Mouse (Mus musculus) neural tube, embryonic 13.5 days (tissue): ENCODE results near the gene Brpf3. TPM values are rescaled to one million over a fixed set of nuclear protein-coding genes. Genes with fewer than 3 reads are reported as not detected.

ENCODE experiments used
- ATAC-seq: fragments of 200-750 bp; cut with Nextera tagmentation; 2 replicates; pipeline ENCODE4 v1.8.0; 2017; ENCODE audit warnings: low read depth, mild to moderate bottlenecking, moderate TSS enrichment, moderate library complexity
- H3K27ac ChIP-seq: fragments of 300-500 bp; sonication (generic); replicated peaks from 2 replicates; pipeline ENCODE4 v1.5.1; 2015; ENCODE audit warnings: moderate library complexity, mild to moderate bottlenecking, inconsistent platforms
- H3K27me3 ChIP-seq: fragments of 300-500 bp; sonication (generic); 2 replicates; pipeline ENCODE4 v1.6.1; 2015; ENCODE audit warnings: mild to moderate bottlenecking, inconsistent platforms
- H3K36me3 ChIP-seq: fragments of 300-500 bp; sonication (generic); 2 replicates; pipeline ENCODE4 v1.6.1; 2015; ENCODE audit warnings: mild to moderate bottlenecking, inconsistent platforms
- H3K4me1 ChIP-seq: fragments of 300-500 bp; sonication (generic); replicated peaks from 2 replicates; pipeline ENCODE4 v1.6.1; 2015; ENCODE audit warnings: inconsistent platforms
- H3K4me2 ChIP-seq: fragments of 300-500 bp; sonication (generic); 2 replicates; pipeline ENCODE4 v1.6.1; 2015; ENCODE audit warnings: inconsistent platforms, mild to moderate bottlenecking, moderate library complexity
- H3K4me3 ChIP-seq: fragments of 300-500 bp; sonication (generic); 2 replicates; pipeline ENCODE4 v1.5.1; 2015; ENCODE audit warnings: mild to moderate bottlenecking, inconsistent platforms
- H3K9ac ChIP-seq: fragments of 300-500 bp; sonication (generic); 2 replicates; pipeline ENCODE4 v1.6.1; 2015; ENCODE audit warnings: moderate library complexity, mild to moderate bottlenecking, inconsistent platforms
- H3K9me3 ChIP-seq: fragments of 300-500 bp; sonication (generic); 2 replicates; pipeline ENCODE4 v1.6.1; 2016; ENCODE audit warnings: inconsistent platforms
- WGBS: fragments of 180-500 bp; shearing (Covaris S2); methylation state at CpG from one replicate; pipeline ENCODE4 v1.1.7; 2015; 5-methylcytosine and 5-hydroxymethylcytosine counted together
- polyA plus RNA-seq: library from polyadenylated mRNA; unstranded; fragments of >200 nt; fragmentation: Nextera tagmentation; extraction: Ambion mirVana; gene quantifications from 2 replicates; pipeline ENCODE4 v1.2.1, GENCODE M21; 2015

The Brpf3 gene
- polyA plus RNA-seq, 1 experiment from 2014 or later = 7.1 TPM

GRCm38 (mm10) chr17:28883941-28884516, 83.1 kb downstream of the Brpf3 start:
- Histone ChIP-seq H3K27me3 (peaks cover 8% of the 10 kb centered on the region), H3K36me3 (no peaks in the 10 kb centered on the region), H3K4me3 (no peak overlapping the region), H3K4me1 (peaks cover 4% of the 10 kb centered on the region), H3K9ac (no peak overlapping the region), H3K27ac (no peak overlapping the region), H3K9me3 (no peaks in the 10 kb centered on the region; the same call in 1 of the 2 replicates), H3K4me2 (no peak overlapping the region)
- 73% methylated on average over 10 of the region's 10 CpGs for WGBS
- no peak for ATAC-seq

DNA sequence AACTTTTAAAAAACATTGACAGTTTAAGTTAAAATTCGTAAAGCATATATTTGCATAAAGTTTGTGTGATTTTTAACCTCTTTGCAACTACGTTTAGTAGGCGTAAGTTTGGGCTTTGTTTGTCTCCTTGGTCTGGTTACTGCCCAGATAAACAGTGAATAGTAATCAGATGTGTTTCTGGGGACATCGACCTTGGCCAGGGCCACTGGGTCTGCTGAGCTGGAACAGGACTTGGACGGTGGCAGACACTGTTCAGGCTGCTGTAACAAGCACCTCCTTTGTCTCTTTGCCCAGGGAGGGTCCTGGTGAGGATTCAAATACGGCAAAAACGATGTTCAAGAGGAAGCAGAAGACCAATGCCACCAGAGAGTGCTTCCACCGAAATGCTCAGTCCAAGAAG, 84.3 kb downstream of the Brpf3 start:
- no peak for ATAC-seq
- Histone ChIP-seq H3K27me3 (peaks cover 6% of the 10 kb centered on the region), H3K4me3 (no peak overlapping the region), H3K4me2 (no peak overlapping the region), H3K9ac (no peak overlapping the region), H3K36me3 (no peaks in the 10 kb centered on the region), H3K27ac (no peak overlapping the region), H3K4me1 (peaks cover under 1% of the 10 kb centered on the region), H3K9me3 (no peaks in the 10 kb centered on the region; the same call in 1 of the 2 replicates)
- 90% methylated on average over 8 of the region's 8 CpGs for WGBS

DNA sequence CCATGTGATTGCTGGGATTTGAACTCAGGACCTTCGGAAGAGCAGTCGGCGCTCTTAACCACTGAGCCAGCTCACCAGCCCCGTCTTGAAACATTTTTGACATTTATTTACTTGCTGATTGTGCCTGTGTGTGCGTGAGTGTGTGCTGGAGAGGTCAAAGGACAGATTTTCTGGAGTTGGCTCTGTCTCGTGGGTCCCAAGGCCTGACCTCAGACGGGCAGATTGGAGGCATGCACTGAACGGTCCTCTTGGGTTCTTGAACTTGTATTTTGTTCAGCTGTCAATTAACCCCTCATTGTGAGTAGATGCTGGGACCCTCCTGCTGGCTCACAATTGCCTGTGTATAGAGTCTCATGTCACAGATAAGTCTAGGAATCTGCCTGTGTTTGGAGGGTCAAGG, 85.4 kb downstream of the Brpf3 start:
- Histone ChIP-seq H3K4me1 (no peaks in the 10 kb centered on the region), H3K9me3 (no peaks in the 10 kb centered on the region; the same call in 1 of the 2 replicates), H3K4me3 (no peak overlapping the region), H3K27ac (no peak overlapping the region), H3K27me3 (no peaks in the 10 kb centered on the region), H3K4me2 (no peak overlapping the region), H3K36me3 (no peaks in the 10 kb centered on the region), H3K9ac (no peak overlapping the region)
- no peak for ATAC-seq
- WGBS = 82% methylated on average over 8 of the region's 8 CpGs

Other genes starting within 250 kb of the Brpf3 start
- gene Clps, start 240.3 kb upstream of the Brpf3 start, polyA plus RNA-seq = not detected in 2 replicates
- 7.9 and 8.2 TPM in 2 replicates for gene Lhfpl5, start 225.4 kb upstream of the Brpf3 start, polyA plus RNA-seq
- gene Srpk1, start 178.4 kb upstream of the Brpf3 start, polyA plus RNA-seq = 91.2 and 106 TPM in 2 replicates
- gene Slc26a8, start 110.9 kb upstream of the Brpf3 start, polyA plus RNA-seq = 0.94 and 1.2 TPM in 2 replicates
- 29.0 and 29.4 TPM in 2 replicates for gene Mapk14, start 109.8 kb upstream of the Brpf3 start, polyA plus RNA-seq
- 1.7 and 1.8 TPM in 2 replicates for gene AC170998.1, start 75.0 kb upstream of the Brpf3 start, polyA plus RNA-seq
- 0.52 and 1.8 TPM in 2 replicates for gene Mapk13, start 31.8 kb upstream of the Brpf3 start, polyA plus RNA-seq
- not detected in 2 replicates for gene Pnpla1, start 57.3 kb downstream of the Brpf3 start, polyA plus RNA-seq
- gene 4930539E08Rik, start 114.2 kb downstream of the Brpf3 start, polyA plus RNA-seq = 0.25 and 0.29 TPM in 2 replicates
- not detected in 2 replicates for gene Pxt1, start 142.8 kb downstream of the Brpf3 start, polyA plus RNA-seq
- 92.2 and 96.8 TPM in 2 replicates for gene Kctd20, start 150.9 kb downstream of the Brpf3 start, polyA plus RNA-seq
- gene Stk38, start 206.9 kb downstream of the Brpf3 start, polyA plus RNA-seq = 113 and 116 TPM in 2 replicates
- gene Srsf3, start 231.5 kb downstream of the Brpf3 start, polyA plus RNA-seq = 513 and 586 TPM in 2 replicates